Mouse (Mus musculus) activated CD4-positive, CD25-positive, alpha-beta regulatory T cell, adult 4 months (primary cell): ENCODE measurements around the gene Fgd2. TPM values are rescaled to one million over a fixed set of nuclear protein-coding genes. Genes with fewer than 3 reads are reported as not detected.
"Not testable (repeated sequence)": the region's sequence is repeated elsewhere in the genome, so short reads cannot be mapped to it uniquely, and the experiment has no call there.

Source experiments
- ATAC-seq: one replicate; pipeline ENCODE4 v1.8.0; 2017
- polyA plus RNA-seq, 2 experiments: library from polyadenylated mRNA; unstranded; fragments of 100-300 nt; shearing (Covaris generic); gene quantifications; one replicate each; pipeline ENCODE4 v1.2.1; 2017

Fgd2 gene
- polyA plus RNA-seq, 2 experiments from 2014 or later: 0.79 to 2.5 TPM

DNA sequence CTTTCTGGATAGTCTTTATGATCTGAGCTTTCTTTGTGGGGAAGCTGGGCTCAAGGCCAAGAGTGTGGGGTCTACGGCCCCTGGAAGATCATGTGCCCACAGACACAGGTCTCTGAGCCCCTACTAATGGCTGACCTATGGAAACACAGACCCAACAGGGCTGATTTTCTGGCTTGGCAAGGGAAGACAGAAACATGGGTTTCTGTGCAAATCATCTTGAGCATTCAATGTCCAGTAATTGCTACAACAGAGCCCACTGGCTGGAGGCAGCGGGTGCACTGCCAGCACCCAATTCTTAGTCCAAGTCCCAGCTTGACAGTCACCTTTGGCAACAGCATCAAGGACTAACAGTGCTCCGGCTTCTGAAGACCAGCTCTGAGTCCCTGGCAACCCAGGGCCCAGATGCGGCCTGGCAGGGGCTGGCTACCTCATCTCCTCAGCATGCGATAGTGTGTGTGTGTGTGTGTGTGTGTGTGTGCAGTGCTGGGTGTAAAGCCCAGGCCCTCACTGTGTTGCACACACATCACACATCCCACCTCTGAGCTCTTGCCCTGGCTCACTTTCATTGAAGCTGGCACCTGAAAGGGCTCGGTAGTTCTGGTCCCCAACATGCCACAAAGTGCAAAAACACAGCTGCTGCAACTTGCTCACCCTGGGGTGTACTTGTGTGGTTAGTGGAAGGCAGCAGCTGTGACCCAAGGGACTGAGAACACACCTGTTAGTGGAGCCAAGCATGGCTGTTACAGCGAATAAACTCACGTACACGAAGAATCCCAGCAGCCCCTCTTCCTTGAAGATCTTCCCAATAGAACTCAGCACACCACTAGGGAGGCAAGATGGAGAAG, 22.5 kb upstream of the Fgd2 start:
- ATAC-seq: no peak

DNA sequence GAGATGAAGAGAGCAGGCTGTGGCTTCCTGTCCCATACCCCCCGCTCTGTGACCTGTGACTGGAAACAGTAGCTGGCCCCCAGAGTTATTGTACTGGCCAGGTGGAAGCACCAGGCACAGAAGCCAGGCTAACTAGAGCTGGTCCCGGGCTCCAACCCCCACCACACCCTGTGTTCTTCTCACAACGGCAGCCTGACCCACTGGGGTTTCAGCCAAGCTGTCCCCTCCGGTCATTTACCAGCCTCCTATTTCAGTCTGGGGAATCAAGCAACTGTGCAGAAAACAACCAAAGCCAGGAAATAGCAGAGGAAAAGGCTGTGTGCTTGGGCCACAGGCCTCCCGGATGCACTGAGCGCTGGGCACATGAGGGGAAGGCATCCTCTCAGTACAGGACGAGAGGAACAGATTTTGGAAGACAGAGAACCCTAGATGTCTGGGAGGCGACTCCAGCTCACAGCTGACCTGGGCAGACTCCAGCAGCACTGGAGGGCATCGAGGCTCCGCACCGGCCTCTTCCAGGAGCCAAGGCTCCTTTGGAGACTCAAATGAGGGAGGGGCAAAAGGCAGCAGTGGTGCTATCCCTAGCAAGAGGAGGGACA, 21.4 kb upstream of the Fgd2 start:
- no peak for ATAC-seq

DNA sequence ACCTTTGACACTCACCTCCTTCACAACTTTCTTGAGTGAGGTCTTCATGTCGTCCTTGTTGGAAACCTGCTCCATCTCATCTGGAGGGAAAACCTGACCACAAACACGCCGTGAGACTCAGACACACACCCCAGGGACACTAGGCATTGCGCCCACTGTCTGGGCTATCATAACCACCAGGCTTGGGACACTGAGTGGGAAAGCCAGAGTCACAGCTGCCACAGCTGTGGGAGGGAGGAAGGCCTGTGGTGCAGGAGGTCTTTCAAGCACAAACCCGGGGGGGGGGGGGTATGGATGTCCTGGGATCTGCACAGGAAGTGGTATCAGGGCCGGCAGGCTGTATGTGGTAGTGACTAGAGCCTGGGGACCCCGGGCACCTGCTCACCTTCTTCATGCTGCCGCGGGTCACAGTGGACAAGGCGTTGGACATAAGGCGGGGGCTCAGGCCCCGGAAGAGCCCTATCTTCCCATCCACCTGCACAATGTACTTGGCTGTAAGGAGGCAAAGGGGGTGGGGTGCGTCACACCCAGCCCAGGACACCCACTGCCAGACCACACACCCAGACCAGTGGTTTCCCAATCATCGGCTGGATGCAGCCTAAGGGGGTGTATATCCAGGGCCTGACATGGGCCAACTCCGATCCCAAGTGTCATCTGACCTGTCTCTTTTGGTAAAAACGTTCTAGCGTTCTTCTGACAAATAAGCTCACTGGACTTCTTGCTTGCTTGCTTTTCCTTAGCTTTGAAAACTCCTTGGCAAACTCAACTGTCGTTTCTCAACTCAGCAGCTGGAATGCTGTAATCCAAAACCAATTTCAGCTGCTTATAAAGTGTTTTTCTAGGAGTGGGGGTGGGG, 20.1 kb upstream of the Fgd2 start:
- ATAC-seq: no peak

DNA sequence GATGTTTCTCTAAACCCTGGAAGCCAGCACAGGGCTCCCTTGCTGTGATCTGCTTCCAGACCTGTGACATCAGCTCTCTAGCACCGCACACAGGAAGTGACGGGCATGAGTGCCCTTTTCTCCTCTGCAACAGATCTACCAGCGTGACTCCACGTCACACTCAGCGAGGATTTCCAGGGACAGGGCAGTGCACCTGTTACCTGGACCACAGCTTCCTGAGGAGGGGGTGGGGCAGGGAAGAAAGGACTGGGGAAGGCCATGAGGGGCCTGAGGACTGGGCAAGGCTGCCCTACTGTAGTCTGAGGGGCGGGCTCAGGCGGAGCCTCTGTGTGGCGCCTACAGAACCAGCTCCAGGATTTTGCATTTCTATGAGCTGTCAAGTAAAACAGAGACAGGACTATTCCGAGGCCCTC, 19.1 kb upstream of the Fgd2 start:
- peak; percentile 66 for ATAC-seq

DNA sequence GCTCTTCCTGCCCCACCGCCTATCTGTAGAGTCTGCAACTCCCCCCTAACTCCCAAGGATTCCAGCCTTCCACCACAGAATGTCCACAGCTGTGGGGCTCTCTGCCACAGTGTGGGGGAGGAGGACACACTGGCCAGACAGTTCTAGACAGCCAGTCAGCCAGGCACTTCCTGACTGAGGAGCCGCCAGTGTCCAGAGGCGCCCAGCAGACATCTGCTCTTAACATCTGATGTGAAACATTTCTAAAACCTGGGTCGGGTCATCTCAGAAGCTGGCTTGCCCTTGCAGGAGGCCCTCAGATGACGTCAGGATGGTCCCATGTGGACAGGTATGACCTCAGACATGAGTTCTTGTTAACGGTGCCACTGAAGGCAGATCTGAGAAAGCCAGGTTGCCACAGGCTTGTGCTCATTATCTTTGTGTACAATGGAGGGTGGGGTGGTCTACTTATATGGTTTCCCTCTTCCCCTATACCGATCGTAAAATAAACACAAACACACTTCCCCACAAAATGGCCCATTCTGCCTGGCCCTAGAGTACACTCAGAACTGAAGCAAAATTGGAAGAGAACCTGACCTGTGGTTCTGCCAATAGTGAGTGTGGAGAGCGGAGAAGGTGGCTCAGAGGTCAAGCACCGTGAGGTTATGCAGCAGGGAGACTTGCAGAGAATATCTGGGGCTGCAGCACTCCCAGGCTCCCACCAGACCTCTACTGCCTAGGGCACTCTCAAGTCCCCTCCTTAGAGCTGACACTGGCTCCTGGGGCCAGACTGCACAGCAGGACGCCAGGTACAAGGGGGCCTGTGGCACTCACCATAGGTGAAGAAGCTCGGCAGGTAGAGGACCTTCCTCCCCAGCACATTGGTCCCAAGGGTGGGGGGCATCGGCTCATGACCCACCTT, 18.5 kb upstream of the Fgd2 start:
- no peak for ATAC-seq

DNA sequence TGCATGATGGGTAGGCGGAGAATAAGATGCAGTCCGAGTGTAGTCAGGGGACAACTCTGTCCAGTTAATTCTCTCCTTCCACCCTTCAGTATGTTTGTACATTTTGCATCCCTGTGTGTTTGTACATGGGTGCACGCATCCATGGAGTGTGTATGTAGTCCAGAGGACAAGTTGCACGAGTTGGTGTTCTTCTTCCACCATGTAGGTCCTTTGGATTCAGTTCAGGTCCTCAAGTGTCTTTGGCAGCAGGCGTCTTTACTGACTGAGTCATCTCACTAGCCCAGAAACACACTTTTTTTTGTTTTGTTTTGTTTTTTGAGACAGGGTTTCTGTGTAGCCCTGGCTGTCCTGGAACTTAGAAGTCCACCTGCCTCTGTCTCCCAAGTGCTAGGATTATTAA, 17.5 kb upstream of the Fgd2 start:
- no peak for ATAC-seq

DNA sequence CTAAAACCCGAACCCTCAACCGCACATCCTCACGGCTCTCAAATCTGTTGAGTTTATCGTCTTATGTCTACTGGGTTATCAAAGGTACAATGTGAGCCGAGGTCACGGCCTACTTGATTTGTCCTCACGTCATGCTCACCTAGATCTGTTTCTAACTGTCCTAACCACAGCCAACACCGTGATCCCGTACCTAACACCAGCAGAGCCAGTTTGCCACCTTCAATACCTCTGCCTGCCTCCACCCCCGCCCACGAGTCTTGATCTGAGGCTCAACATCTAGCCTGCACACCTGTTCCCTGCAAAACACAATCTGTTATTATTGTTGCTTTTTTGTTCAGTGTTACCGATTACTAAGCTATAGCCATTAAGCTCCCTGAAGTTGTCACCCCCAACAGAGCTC, 15.4 kb upstream of the Fgd2 start:
- ATAC-seq: no peak

DNA sequence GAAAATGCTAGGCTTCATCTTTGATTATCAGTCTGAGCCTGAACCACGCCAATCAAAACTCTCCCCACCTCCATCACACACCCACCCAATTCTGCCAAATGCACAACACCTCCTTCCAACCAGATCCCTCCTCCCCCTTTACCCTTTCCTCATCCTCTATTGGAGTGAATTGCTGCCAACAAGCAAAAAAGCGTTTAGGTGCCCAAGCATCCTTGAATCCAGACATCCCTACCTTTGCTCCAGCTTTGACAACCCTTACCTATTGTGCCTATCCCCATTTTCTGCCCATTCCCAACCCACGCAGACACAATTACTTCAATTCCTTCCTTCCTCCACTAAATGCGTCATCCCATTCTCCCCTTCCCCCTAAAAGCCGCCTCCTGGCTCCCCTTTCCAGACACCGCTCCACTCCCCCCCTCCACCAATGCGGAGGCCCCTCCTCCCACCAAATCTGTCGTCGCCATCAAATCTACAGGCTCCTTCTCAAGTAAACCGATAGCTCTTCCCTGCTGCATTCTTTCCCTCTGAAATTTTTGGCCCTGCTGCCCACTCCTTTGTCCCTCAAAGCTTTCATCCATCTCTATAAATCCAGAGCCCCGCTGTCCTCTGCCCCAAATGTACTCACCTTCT, 14.1 kb upstream of the Fgd2 start:
- ATAC-seq: no peak

DNA sequence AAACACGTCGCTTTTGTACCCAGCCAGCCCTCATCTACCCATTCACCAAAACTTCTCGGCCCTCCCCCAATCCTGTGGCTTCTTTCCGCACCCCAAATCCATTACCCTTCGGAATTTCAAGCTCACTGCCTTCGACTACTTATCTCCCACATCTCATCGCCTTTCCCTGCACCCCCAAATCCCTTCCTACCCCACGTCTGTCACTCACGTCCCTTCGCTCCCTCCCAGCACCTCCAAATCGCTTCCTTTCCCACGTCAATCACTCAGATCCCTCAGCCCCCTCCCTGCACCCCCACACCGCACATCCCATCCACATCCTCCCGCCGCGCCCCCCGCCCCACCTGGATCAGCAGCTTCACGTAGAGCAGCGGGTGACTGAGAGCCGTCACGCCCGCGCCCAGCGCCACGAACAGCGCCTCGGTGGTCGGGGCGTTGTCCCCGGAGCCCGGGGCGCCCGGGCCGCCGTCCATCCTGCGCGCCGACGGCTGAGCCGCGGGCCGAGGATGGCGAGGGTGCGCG, 13.5 kb upstream of the Fgd2 start:
- peak; percentile 8 for ATAC-seq

DNA sequence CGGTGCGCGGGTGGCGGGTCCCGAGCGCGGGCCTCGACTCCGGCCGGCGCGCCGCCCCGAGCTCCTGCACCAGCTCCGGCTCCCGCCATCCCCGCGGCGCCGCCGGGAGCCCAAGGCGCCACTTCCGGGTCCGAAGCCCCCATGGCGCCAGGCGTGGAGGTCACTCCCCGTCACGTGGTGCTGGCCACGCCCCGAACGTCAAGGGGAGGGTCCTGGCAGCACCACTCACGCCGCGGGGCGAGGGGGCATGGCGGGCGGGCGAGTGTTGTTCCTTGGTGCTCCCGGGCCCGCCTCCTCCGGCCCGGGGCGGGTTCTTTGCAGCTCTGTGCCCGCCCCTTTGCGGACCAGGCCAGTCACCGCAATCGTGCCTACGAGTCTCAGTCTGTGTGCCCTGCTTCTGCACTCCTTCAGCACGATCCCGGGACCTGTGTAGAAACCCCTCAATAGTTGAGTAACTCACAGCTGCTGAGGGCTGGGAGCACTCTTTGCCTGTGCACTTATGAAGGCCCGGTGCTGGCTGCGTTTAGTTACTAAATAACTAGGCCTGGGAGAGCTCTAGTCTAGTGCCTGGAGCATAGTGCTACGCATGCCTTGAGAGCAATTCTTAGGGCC, 13.0 kb upstream of the Fgd2 start, which contains the start of gene Mtch1:
Gene Mtch1, minus strand, starts transcription at position 290 of the 612 bp plus-strand sequence.
- peak; percentile 89 for ATAC-seq

DNA sequence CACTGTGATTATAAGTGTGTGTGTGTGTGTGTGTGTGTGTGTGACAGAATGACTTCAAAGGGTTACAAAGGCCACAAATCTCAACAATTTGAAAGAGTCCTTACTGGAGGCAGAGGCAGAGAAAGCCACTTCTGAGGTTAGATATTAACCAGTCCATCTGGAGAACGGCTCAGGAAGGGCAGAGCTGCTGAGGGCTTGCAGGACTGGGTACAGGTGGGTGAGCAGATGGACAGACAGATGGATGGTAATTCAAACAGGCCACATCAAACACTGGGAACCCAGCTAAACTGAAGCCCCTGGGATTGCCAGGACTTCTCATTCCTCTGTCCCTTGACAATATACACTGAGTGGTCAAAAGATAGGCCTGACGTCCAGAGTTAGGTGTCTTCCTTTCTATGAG, 11.7 kb upstream of the Fgd2 start:
- no peak for ATAC-seq

DNA sequence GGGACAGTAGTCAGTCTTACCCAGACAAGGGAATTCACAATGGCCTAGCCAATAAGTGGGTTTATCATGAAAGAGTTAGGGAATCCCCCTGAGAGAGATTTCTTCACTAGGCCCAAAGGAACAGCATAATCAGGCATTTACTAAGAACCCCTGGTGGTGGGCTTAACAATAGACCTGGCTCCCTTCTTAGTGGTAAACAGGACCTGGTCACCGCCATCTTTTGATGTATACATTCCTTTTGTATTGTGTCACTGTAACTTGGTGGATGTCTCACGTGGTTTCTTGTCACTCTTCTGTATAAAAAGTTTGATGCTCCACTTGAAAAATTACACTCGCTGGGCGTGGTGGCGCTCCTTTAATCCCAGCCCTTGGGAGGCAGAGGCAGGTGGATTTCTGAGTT, 9.7 kb upstream of the Fgd2 start:
- not testable (repeated sequence) for ATAC-seq

DNA sequence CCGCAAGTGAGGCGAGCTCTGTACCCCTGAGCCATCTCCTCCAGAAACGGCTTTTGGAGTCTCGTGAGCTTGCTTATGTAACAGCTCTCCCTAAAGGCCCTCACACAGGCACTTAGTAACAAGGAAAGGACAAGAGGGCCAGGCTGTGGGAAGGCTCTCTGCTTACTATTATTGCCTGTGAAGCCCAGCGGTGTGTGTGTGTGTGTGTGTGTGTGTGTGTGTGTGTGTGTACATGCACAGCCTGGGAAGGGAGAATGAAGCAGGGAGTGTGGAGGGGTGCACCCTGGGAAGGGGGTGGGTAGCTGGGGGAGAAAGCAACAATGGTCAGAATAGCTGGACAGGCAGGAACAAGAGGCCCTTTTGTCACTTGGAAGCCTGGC, 5.3 kb upstream of the Fgd2 start:
- no peak for ATAC-seq

DNA sequence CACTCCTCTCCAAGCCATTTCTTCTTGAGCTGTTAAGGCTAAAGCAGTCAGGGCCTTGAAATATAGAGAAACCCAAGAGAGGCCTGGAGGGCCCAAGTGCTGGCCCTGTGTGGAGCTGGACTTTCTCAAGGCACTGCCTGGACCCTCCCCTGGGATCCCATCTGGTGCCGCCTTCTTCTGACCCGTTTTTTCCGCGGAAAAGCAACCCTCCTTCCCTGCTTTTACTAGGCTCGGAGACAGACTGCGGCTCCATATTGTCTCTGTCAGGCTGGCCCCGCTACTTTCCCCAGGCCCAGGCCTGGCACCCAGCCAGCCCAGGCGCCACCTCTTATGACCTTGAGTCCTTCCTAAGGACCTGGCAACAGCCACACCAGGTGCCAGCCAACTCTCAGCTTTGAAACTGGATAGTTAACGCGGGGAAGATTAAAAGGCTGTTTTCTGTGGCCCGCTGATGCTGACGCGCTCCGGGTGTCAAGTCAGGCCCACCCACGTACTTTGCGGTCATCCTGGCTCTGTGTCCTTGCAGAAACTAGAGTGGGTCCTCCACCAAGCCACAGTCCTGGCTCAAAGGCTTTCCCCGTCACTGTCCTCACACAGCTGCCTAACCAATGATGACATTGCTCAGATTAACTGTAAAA, 4.8 kb upstream of the Fgd2 start:
- no peak for ATAC-seq

DNA sequence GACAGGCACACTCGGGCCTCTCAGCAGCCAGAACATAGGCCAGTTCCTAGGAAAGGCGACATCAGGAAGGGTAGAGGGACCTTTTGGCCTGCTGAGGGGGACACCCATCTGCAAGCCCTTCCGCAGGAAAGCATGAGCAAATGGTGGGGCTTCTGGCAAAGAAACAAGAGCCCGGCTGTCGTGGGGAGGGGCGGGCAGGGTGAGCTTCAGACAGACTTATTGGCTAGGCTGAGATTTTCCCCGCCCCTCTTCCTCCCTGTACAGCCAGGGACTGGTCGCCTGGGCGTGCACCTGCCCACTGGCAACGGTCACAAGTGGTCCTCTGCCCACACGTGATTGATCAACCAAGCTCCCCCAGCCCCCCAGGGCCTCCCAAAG, 4.2 kb upstream of the Fgd2 start:
- no peak for ATAC-seq

DNA sequence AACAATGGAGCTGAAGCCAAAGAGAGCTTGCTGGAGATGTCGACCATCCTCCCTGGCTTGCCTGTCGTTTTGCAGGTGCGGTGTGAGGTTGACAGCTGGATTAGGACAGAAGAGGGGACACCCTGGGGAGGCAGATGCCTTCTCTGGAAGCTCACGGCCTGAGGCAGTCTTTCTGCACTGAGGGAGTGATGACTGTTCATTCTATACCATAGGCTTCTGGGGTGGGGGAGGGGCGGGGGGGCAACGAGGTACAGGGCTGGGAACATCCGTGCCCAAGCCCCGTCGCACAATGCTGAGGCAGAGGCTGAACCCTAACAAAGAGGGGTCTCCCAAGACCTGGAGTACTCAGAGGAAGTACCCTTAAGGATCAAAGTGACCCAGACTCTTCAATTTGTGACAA, 3.8 kb upstream of the Fgd2 start:
- no peak for ATAC-seq

DNA sequence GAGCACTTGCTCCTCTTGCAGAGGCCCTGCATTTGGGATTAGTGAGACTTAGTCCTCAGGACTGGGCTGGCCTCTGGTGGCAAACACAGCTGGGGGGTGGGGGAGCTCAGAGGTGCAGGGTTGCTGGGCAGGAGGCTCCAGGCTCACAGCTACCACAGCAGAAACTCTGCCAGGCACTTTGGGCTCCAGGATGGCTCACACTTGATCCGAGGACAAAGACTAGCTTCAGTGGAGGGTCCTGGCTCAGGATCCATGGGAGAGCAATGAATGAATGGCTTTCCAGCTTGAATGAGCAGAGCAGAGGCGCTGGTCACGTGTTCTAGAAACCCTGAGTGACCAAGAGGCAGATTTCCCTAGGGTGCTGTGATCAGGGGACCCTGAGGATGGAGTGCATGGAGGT, 1.8 kb upstream of the Fgd2 start:
- ATAC-seq: no peak

DNA sequence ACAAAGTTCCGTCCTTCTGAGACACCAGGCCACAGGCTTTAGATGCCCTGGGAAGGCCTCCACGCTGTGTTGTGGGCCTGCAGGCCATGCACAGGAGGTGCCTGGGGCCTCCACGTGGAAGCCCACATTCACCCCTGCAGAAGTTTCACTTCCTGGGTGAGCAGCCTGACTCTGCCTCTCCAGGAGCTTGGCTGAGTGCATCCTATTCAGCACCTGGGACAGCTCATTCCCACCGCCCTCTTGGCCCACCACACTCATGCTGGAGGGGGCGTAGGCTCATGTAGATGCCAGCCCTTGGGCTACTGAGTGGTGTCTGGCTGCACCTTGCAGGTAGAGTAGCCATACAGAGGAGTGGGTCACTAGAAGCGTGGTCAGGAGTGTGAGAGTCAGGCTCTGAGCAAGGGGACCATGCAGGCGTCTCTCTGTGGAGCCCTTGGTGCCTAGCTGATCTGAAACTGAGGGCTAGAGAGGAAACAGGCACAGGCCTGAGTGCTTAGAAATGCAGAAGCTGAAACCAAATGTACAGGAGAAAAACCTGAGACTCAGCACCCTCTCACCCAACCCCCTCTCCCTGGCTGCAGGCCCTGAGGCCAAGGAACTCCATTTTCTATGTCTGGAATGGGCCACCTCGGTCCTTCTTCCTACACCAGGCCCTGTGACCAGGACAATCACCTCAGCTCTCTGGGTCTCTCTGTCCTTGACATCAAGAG, 1.4 kb downstream of the Fgd2 start:
- ATAC-seq: no peak

DNA sequence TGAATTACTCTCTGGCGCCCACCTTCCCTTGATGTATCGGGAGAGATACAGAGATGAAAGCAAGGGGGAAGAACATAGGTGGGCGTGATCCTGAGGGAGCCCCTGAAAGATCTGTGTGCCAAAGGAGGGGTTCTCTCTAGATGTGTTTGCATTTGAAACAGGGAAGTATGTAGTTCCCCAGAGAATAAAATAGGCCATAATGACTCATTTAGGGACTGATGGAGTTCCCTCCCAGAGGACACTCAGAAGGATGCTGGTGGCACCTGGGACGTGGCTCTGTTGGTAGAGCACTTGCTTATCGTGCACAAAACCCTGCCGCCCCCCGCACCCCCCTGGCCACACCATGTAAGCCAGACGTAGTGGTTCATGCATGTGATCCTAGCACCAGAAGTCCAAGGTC, 2.4 kb downstream of the Fgd2 start:
- ATAC-seq: no peak

DNA sequence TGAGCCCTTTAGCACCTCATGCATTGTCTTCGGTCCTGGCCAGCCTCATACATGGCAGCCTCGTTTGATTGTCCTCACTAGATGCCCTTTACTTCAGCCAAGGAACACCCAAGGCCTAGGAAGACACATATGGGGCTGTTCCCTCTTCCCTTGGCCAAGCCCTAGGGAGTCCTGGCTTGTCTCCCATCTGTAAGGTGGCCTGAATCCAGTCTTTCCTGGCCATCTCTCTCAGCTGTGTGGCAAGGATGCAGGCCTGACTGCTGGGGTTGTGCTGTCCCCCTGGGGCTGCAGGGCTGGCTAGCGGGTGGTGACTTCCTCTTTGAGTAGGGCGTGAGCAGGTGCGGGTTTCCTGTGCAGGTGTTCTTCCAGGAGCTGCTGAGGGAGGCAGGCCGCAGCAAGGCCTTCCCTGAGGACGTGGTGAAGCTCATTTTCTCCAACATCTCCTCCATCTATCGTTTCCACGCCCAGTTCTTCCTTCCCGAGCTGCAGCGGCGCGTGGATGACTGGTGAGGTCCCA, 4.4 kb downstream of the Fgd2 start:
- ATAC-seq: no peak
